Mouse (Mus musculus) gastrocnemius, adult 8-10 months (tissue): ENCODE measurements around the gene Prpf8. TPM values are rescaled to one million over a fixed set of nuclear protein-coding genes. Genes with fewer than 3 reads are reported as not detected.

ENCODE experiments used
- DNase-seq, 2 experiments: peaks; one replicate each; pipeline ENCODE4 v3.0.0; 2022; ENCODE audit warnings: low spot score in 2 of 2
- total RNA-seq, 4 experiments: library from RNA; stranded (reverse); gene quantifications; 2 replicates each; pipeline ENCODE4 v1.2.4; 2022

Prpf8 gene
- total RNA-seq, 4 experiments from 2014 or later, result 73.7 to 90.1 (median 78.3) TPM

DNA sequence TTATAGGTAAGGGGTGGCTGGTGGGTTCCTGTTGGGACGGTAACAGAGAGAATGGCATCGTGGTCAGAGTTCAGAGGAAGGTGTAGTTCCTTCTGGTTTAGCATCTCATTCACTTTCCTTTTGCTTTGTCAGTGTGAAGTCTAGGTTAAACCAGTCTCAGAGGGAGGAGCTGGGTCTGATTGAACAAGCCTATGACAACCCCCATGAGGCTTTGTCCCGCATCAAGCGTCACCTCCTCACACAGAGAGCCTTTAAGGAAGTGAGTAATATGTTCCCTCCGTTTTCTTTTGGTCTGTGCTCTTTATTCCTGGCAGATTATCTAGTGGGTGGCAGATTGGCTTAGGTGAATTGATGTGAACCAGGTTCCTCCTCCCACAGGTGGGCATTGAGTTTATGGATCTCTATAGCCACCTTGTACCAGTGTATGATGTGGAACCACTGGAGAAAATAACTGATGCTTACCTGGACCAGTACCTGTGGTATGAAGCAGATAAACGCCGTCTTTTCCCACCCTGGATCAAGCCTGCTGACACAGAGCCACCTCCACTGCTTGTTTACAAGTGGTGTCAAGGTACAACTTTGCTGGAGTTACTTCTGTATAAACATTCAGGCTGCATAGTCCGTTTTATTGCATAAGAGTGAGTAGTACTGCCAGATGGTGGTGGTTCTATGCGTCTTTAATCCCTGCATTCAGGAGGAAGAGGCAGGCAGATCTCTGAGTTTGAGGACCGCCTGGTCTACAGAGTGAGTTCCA, 7.9 kb downstream of the Prpf8 start:
- DNase-seq, result no peak

DNA sequence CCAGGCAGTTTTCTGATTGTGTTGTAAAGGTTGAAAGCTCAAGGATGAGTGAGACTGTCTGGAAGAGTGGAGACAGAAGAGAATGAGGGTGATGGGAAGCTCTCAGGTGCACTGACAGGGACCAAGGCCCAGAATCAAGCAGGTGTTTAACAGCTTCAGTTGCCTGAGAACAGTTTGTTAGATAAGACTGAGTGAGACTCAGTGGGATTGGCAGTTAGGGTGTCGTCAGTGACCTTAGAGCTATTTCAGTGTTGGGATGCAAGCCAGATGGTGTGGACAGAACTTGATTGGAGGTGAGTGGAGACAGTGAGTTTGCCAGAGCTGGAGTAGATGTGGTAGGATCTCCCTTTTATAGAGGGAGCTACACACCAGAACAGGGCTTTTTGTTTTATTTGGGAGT, 11.5 kb downstream of the Prpf8 start:
- no peak for DNase-seq

DNA sequence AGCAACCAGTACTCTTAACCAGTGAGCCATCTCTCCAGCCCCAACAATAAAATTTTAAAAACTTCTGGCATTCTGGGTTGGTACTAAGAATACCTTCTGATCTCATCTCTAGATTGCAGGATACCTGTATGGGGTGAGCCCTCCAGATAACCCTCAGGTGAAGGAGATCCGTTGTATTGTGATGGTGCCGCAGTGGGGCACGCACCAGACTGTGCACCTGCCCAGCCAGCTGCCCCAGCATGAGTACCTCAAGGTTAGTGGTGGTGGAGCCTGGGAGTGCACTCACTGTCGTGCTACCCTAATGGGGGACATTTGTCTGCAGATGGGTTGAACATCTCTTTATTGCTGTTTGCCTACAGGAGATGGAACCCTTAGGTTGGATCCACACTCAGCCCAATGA, 21.5 kb downstream of the Prpf8 start:
- DNase-seq, result no peak

DNA sequence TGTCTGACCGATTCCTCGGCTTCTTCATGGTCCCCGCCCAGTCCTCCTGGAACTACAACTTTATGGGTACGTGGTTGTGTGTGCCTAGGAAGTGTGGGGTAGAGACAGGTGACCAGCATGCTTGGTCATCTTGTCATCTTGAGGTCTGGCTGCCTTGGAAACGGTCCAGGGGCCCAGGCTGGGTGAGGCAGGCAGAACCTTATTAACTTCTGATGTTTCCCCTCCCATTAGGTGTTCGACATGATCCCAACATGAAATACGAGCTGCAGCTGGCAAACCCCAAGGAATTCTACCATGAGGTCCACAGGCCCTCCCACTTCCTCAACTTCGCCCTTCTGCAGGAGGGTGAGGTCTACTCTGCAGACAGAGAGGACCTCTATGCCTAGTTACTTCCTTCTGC, 22.3 kb downstream of the Prpf8 start:
- DNase-seq, result no peak

DNA sequence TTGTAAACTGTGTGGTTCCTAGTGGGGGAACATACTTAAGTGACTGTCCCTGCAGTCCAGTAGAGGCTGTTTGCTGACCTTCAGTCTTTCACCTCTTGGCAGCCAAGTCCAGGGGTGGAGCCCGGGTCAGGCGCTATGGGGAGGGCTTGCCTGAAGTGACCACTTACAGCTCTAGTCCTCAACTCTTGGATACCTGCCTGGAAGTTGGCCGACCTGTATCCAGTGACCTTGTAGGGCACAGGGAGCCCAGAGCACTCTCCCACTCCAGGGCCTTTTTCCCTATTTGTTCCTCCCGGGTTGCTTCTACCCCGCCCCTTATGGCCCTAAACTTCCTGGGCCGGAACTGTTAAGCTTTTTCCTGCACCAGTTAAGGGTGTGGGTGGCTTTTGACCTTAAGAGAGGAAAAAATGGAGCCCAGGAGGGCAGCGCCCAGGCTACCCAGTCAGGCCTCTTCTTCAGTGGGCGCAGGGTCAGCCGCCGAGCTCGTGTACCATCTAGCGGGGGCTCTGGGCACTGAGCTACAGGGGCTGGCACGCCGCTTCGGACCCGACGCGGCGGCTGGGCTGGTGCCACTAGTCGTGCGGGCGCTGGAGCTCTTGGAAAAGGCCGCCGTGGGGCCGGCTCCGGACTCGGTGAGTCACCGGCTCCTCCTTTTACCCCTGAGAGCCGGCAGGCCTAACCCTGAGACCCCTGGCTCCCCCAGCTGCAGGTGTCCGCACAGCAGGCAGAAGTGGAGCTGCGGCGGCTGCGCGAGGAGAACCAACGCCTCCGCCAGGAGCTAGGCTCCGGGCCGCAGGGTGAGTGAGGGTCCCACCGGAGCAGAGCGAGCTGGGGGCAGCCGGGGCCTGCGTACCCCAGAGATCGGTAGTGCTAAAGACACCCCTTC, 23.4 kb downstream of the Prpf8 start, which contains the start of gene Rilp:
Gene Rilp, plus strand, starts transcription at position 354 of the 886 bp plus-strand sequence.
- DNase-seq, result peak; percentile 83 to 89

DNA sequence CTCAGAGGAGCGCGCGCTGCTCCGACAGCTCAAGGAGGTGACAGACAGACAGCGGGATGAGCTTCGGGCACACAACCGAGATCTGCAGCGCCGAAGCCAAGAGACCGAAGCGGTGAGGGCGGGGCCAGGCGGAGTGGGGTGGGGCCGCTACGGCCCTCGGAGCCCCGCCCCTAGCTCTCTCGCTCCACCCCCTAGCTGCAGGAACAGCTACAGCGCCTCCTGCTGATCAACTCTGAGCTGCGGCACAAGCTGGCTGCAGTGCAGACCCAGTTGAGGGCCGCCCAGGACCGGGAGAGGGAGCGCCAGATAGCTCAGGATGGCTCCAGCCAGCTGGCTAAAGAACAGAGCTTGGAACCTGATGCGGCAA, 24.0 kb downstream of the Prpf8 start:
- DNase-seq, result peak; percentile 95

DNA sequence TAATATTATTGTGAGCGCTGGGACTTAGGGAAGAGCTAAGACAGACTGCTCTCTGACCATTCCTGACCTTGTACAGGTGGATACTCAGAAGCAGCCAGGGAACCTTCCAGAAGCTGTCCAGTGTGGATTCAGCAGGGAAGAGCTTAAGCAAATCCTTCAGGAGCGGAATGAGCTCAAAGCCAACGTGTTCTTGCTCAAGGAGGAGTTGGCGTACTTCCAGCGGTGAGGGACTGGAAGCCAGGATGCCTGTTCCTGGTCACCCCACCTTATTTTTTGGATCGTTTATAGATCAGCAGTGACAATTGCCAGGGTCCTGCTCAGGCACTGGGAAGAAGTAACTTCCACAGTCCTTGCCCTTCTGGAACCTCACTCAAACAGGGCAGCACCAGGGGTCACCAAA, 24.6 kb downstream of the Prpf8 start:
- peak; percentile 55 to 56 for DNase-seq

DNA sequence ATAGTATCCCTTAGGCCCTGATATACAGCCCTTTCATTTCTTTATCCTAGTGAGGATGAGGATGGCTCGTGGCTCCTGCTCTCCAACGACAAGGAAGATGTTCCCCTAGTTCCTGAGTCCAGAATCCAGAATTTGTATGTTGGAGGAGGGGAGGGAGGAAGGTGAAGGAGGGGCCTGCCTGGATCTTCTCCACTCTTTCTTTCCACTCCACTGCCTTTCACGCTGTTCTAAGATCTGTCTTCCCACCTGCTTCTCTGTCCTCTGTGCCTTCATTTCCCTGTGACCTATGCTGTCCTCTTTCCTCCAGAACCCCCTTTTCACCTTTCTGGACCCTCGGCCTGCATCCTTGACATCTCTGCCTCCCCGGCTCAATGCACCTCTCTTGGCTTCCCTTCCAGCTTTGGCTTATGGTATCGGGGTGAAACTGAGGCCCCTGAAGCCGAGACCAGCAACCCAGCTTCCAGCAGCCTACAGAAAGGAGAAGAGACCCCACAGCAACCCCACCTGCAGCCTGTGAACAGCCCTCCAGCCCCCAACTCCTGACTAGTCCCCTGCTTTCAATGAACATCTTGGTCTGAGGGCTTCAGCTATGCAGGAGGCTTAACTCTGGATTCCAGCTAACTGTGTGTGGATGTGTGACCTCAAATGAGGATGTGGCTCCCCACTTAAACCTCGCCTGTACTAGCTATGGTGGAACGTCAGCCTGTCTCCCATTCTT, 25.8 kb downstream of the Prpf8 start:
- no peak for DNase-seq

DNA sequence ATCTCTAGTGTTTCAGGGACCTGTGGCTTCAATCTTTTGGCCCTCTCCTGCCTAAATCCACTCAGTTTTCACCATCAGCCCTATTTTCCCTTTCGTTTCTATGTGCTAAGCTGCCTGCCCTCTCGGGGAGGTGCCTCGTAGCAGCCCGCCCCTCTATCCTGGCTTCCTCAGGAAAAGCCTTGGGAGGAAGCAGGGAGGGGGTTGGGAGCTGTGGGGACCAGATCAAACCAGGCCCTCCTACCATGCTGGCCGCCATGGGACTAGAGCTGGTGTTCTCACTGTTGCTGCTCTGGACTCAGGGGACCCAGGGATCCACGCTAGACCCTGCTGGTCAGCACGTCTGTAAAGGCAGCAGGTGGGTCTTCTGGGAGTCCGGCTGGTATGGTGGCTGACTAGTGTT, 26.7 kb downstream of the Prpf8 start, which contains the start of gene Scarf1:
Gene Scarf1, plus strand, starts transcription at position 205 of the 400 bp plus-strand sequence.
- peak in 1 of 2 experiments; percentile 43 for DNase-seq

DNA sequence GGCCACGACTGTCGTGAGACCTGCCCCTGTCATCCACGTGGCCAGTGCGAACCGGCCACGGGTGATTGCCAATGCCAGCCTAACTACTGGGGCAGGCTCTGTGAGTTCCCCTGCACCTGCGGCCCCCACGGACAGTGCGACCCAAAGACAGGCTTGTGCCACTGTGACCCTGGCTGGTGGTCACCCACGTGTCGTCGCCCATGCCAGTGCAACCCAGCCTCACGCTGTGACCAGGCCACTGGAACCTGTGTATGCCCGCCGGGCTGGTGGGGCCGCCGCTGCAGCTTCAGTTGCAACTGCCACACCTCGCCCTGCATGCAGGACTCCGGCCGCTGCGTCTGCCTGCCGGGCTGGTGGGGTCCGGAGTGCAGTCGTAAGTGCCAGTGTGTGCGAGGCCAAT, 28.6 kb downstream of the Prpf8 start:
- DNase-seq, result no peak

DNA sequence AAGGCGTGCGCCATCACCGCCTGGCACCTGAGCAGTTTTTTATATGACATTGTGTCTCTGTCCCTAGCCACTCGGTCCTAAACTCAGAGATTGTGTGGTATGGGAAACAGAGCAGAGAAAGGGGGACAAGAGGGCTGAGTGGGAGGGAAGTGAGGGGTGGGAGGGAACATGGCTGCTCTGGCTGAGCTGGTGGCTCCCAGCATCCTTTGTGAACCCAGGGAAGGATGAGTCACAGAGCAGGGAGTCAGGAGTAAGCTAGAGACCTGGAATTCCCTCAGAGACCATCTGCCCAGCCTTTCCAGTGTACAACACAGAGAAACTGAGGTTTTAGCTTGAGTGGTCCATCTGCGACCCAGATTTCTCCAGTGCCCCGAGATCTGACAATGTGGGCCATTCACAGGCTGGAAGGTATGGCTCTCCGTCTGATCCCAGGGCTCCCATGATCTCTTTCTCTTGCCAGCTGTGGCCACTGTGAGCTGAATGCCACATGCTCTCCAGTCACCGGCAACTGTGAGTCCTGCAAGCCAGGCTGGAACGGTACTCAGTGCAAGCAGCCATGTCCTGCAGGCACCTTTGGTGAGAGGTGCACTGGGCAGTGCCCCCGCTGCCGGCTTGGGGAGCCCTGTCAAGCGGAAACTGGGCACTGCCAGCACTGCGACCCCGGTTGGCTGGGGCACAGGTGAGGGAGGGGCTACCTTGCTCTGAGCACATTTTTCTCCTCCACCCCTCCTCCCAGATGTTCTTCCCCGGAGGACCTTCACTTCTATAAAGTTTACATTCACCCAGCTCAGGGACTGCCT, 33.4 kb downstream of the Prpf8 start:
- no peak for DNase-seq

DNA sequence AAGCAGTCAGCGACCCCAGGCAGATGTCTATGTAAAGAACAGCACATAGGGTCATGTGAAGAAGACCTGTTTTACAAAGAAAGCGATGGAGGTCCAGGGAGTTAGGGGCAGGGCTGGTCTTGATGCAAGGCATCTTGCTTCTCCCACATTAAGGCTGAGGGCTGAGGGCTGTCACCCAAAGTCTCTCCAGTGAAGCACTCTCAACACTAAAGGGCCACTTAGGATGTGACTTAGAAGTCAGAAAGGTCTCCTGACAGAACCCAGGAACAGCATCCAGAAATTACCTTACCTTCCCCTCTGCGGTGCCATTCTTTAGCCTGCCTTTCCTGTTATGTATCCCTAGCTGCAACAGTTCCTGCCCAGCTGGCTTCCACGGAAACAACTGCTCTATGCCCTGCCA, 35.0 kb downstream of the Prpf8 start:
- DNase-seq, result no peak

DNA sequence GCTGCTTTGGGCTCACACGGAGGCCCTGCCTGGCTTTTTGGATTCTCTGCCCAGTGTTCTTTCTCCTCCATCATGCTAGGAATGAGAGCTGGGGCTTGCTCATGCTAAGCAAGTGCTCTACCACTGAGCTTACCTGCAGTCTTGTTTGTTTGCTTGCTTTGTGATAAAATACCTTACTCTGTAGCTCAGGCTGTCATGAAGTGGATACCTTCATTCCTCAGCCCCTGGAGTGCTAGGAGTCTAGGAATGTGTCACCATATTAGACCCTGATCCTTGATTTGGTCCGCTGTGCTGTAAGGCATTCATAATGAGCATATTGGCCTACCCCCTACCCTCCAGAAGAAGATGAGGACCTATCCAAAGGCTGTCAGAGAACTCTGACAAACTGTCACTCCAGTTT, 36.2 kb downstream of the Prpf8 start:
- no peak for DNase-seq

DNA sequence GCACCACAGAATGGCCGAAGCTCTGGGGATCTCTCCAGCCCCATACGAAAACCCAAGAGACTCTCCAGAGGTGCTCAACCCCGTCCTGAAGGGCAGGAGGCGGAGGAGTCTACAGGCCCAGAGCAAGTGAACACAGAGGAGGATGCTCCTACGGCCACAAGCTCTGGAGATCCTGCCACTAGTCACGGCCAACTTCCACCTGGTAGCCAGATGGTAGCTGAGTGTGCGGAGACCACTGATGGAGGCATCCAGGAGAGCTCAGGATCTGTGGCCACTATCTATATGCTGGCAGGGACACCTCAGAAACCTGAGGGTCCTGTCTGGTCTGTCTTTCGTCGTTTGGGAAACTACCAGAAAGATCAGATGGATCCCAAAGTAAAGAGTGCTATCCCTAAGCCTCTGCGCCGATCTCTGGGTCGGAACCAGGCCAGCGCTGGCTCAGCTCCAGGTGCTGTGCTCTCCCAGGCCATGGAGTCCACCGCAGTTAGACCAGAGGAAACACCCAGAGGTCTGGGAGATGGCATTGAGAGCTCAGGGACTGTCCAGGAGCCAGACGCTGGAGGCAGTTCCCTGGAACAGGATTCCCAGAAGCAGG, 39.0 kb downstream of the Prpf8 start:
- DNase-seq, result no peak

DNA sequence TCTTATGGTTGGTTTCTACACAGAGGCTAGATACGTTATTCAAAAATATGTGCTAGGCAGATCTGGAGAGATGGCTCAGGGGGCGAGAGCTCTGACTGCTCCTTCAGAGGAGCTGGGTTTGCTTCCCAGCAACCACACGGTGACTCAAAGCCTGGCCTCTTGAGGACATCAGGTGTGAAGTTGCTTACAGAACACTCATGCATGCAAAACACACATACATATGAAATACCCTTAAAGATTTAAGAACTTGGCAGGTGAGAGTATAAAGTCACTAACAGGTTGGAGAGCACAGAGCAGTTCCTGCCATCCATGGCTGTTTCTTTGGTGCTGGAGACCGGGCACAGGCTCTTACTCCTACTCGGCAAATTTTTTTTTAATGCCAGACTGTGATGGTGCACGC, 40.3 kb downstream of the Prpf8 start:
- DNase-seq, result no peak

DNA sequence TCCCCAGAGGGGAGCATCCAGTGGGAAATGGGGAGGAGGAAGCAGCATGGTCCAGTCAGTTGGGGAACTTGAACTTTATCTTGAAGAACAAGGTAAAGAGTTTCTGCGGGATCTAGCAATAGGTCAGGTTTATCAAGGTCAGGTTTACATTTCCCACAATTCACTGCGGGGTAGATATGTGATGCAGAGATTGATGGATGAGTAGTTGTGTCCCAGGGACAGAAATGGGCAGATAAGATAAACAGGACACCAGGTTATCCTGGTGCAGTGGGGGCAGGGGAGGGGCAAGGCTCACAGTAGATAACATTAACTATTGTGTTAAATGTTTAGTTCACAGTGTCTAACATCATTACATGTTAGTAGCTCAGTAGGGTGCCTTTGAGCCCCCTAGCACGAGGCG, 43.2 kb downstream of the Prpf8 start:
- no peak for DNase-seq

DNA sequence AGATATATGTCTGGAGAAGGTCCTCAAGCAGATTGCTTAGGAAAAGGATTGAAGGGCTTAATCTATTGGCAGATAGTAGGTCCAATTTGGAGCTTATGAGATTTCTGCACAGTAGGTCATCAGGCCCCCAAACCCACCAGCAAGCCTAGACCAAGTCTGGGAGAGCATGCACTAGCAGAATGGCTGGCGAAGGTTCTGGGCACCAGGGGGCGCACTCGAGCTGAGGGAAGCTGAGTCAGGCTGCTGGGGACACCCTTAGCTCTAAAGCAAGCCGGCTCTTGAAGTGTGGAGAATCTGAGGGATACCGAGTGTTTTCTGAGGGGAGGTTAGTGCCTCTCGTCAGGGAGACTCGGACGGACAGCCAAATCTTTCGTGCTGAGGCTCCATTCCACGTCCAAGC, 43.7 kb downstream of the Prpf8 start:
- peak; percentile 90 to 94 for DNase-seq

DNA sequence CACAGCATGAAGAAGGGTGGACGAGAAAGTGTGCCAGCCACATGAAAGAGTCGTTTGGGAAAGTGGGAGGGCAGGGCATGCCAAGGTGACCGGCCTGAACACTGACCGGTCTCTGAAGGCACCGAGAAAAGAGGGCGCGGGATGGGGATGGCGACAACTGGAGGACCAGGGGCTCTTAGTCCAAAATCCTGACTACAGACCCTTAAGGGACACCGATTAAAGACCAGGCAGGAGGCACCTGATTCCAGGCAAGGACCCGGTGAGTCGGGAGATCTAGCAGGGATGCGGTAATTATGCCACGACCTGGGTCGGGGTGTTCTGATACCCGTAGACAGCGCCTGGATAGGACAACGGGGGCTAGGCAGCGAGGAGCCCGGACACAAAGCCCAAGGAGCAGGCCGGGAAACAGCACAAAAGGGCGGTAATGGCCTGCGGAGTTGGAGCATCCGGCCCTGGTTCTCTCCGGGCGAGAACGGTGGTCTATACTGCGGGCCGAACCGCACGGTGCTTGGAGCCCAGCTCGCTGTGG, 44.3 kb downstream of the Prpf8 start:
- DNase-seq, result no peak

DNA sequence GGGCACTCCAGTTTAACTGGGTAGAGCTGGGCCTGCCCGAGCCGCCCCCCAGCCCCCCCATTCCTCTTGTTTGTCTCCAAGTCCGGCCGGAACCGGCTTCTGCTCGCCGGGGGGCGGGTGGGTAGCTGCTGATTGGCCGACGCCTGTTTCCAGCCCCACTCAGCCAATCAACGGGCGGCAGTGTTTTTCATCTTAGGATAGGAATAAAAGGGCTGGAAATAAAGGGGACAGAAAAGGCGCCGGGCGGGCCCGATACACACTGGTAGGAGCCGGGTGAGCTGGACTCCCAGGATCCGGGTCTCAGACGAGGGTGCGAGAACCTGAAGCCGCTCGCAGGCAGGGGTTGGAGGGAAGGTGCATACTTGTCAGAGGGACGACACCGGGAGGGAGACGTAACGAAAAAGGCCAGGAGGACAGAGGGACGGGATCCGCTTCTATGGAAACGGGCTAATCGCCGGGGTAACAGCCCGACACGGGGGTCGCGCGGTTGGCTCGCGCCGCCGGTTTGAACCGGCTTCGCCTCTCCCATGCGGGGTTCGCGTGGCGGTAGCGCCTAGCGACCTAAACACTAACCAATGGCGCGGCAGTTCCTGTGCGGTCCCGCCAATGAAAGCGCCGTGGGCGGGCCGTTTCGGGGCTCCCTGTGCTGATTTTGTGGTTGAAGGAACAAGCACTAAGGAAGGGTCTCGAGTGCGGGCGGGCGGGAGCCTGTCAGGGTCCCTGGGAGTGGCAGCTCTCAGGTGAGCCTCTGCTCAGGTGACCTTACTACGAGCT, 45.0 kb downstream of the Prpf8 start, which contains the start of gene Slc43a2:
Gene Slc43a2, plus strand, starts transcription at position 226 of the 774 bp plus-strand sequence.
- peak; percentile 89 to 90 for DNase-seq
